Mouse (Mus musculus) brain, embryonic 14.5 days (tissue): ENCODE measurements around the gene Ppm1b. TPM values are rescaled to one million over a fixed set of nuclear protein-coding genes. Genes with fewer than 3 reads are reported as not detected.

ENCODE experiments used
- DNase-seq: peaks from one replicate; pipeline ENCODE4 v3.0.0-alpha.2; 2011; ENCODE audit warnings: low read depth
- CTCF ChIP-seq: fragments of 200-500 bp; IDR thresholded peaks from 2 replicates; pipeline ENCODE4 v1.5.1; 2012; ENCODE audit warnings: inconsistent platforms, mild to moderate bottlenecking, moderate library complexity, borderline replicate concordance; ENCODE audit not compliant: insufficient read depth, insufficient read length; ENCODE audit errors: extremely low read depth
- POLR2A ChIP-seq: fragments of 200-500 bp; IDR thresholded peaks from 2 replicates; pipeline ENCODE4 v1.6.1; 2012; ENCODE audit warnings: mild to moderate bottlenecking, inconsistent platforms, borderline replicate concordance; ENCODE audit not compliant: poor library complexity, insufficient read depth, insufficient read length, severe bottlenecking; ENCODE audit errors: extremely low read depth
- polyA plus RNA-seq: library from polyadenylated mRNA; depleted of rRNA; stranded (reverse); fragments of >200 nt; gene quantifications from 2 replicates; pipeline ENCODE4 v1.2.3, GENCODE M21; 2012

Gene Ppm1b
- polyA plus RNA-seq, 1 experiment, result 84.2 TPM

DNA sequence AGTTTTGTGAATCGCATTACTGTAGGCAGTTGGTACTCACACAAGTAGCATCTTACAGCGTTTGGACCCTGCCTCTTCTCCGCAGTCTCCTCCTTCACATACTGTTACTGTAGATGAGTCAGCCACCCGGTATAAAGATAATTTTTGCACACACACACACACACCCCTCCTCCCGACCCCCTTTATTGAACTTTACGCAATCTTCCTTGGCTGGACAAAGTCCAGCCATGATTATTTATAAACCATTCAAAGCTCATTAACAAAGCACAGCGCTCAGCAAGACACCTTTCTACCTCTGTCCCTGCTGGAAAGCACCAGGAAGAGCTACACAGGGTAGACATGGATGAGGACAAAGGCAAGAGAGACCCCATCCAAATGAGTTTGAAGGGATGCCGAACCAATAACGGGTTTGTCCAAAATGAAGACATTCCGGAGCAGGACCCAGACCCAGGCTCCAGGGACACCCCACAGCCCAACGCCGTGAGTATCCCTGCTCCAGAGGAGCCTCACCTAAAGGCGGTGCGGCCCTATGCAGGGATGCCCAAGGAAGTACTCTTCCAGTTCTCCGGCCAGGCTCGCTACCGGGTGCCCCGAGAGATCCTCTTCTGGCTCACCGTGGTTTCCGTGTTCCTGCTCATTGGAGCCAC is 71.7 kb downstream of the Ppm1b start, which contains the start of gene Slc3a1:
Slc3a1 (plus strand) TSS at position 284 of the 647 bp plus-strand sequence.
- DNase-seq, result no peak
- no peak for TF ChIP-seq CTCF
- TF ChIP-seq POLR2A, result no peak

GRCm38 (mm10) chr17:85028797-85029196 is 72.3 kb downstream of the Ppm1b start:
- no peak for TF ChIP-seq CTCF
- TF ChIP-seq POLR2A, result no peak
- no peak for DNase-seq

DNA sequence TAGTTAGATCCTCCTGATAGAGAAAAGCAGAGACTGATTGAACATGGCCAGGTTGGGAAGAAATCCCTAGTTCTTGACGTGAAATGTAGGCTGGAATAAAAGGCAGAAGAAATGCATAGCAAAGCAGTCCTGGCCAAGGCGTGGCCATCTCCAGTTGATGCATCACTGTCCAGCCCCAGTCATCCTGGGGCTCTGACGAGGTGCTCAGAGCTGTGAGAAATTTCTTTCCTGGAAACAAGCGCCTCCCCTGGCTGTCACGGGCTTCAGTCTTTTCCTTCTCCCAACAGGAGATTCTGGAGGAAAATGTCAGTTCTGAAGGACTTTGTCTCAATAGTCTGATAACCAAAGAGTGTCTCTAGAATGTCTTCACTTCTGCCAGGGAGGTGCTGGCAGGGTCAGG is 74.1 kb downstream of the Ppm1b start:
- no peak for DNase-seq
- TF ChIP-seq CTCF (no peak), POLR2A (no peak)

DNA sequence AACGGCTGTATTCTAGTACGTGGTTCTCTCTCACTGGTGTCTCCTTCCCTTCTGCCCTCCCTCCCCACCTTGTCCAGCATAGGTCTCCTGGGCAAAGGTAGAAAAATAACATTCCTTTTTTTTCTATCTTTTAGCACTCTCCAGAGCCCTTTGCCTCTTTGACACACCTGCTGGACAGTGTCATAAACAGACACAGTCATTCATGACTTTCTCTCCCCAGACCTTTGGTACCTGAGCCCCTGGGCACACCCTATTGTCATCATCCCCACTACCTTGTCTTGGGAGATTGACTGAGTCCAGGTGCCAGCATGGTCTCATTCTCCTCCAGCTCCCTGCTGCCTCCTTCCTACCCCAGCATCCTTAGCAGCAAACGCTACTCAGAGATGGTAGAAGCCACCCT is 76.5 kb downstream of the Ppm1b start:
- TF ChIP-seq CTCF (no peak), POLR2A (no peak)

DNA sequence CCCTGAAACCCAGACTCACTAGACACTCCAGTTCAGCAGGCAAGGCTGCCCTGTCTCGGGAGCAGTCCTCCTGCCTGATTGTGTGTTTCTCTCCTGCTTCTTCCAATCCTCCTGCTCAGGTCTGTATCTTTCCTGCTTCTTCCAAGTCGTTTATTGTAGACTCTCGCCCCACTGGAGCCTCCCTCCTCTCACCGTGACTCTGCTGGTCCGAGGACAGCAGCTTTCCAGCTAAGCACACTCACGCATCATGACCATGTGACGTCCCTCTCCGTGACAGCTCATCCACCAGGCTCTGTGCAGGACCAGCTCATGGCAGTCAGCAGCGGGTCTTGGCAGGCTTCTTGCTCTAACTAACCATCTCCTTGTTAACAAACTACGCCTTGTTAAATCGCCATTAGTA is 77.5 kb downstream of the Ppm1b start:
- no peak for TF ChIP-seq CTCF
- DNase-seq, result peak; percentile 42

More for the DNA sequence above, 76.5 kb downstream of the Ppm1b start:
- DNase-seq, result no peak

- no peak for DNase-seq
- no peak for TF ChIP-seq CTCF
- TF ChIP-seq POLR2A, result no peak
Measured at GRCm38 (mm10) chr17:85037855-85038254, 81.3 kb downstream of the Ppm1b start.

DNA sequence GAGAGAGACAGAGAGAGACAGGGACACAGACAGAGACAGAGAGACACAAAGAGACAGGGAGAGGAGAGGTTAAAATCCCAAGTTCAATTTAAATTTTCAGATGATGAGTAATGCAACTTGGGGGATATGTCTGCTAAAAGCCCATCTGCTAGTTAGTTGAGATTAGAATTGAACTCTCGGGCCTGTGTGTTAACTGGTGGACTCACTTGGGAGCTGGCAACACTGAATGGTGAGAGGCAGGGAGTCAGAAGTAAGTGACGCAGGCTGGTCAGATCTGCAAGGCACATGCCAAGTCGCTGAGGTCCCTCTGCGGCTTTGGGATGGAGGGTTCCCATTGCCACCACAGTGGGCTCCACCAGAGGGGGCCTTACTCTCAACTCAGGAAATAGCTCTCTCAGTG is 81.8 kb downstream of the Ppm1b start:
- DNase-seq, result no peak
- no peak for TF ChIP-seq CTCF
- TF ChIP-seq POLR2A, result no peak

GRCm38 (mm10) chr17:85038761-85039160 is 82.2 kb downstream of the Ppm1b start:
- no peak for DNase-seq
- TF ChIP-seq CTCF, result no peak
- TF ChIP-seq POLR2A, result no peak

DNA sequence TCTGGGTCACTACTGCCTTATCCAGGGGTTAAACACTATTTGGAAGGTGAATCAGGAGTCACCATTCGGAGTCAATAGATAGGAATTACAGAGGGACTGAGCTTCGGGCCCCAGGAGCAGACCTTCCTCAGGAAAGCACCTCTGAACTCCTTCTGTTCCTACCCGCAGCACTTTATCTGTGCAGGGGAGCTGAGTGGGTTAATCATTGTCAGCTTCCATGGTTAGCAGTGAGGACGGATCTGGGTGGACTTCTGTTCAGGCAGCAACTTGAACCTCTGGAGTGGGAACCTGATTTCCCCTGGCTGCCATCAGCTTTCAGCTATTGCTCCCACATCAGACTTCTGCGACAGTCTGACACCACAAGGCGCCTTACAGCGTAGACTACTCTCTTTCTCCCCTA is 84.4 kb downstream of the Ppm1b start:
- no peak for TF ChIP-seq POLR2A
- no peak for TF ChIP-seq CTCF
- DNase-seq, result no peak

GRCm38 (mm10) chr17:85042419-85042818 is 85.9 kb downstream of the Ppm1b start:
- no peak for DNase-seq
- no peak for TF ChIP-seq CTCF
- TF ChIP-seq POLR2A, result no peak

DNA sequence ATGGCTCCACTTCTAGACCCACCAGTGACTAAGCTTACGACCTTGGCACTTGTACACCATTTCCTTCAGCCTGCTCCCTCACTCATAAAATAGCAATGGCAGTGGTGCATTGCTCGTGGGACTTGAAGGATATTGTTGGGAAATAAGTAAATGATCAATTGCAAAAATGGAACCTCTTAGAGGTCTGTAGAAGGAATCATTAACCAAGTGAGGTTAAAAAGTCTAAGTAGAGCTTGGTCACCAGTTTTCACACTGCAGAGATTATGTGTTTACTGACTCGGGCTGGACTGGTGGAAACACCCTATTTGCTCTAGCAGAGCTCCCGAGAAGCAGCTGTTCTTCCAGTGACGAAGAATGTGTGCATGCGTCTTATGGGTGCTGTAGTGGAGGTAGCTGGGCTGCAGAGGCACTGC is 86.9 kb downstream of the Ppm1b start:
- TF ChIP-seq CTCF, result no peak
- no peak for TF ChIP-seq POLR2A
- DNase-seq, result no peak

DNA sequence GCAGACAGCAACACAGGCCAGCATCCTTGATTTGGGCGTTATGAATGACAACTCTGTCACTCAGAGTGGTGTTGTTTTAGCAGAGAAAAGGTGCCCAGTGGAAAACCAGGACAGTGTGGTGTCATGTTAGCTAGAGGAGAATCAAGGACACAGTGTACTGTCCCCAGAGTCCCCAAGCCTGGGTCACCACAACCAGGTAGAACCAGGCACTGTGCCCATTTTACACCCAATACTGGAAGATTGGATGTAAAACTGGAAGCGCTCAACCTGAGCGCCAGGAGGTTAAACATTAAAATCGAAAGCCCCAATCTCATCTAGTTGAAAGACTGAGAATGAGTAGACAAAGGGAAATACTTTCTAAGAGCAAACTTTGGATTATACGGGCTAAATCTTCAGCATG is 87.9 kb downstream of the Ppm1b start:
- no peak for DNase-seq
- TF ChIP-seq POLR2A (no peak), CTCF (no peak)
